Mouse (Mus musculus): ENCODE measurements around the gene Cacng7. TPM values are rescaled to one million over a fixed set of nuclear protein-coding genes. Genes with fewer than 3 reads are reported as not detected.

Cacng7 gene
- polyA plus RNA-seq, 1 experiment from 2014 or later = 0.49 TPM

- Histone ChIP-seq H3K4me2 (peak overlapping the region; percentile 58), H3K36me3 (peaks cover 31% of the 10 kb centered on the region), H3K4me3 (peak overlapping the region; percentile 55), H3K27me3 (no peaks in the 10 kb centered on the region), H3K27ac (peak overlapping the region; percentile 89), H3K9me3 (no peaks in the 10 kb centered on the region), H3K9ac (peak overlapping the region; percentile 39), H3K4me1 (peaks cover 47% of the 10 kb centered on the region)
- peak; percentile 90 for ATAC-seq (ENCODE audit: borderline replicate concordance, extremely low read depth, low FRiP score, low TSS enrichment)
- WGBS = under 1% methylated on average over 13 of the region's 14 CpGs
These were observed 40.0 kb upstream of the Cacng7 start for GRCm38 (mm10) chr7:3292791-3293190.

- peaks cover 37% of the 10 kb centered on the region for H3K4me1 ChIP-seq
These were observed 38.0 kb upstream of the Cacng7 start for GRCm38 (mm10) chr7:3294794-3295193.

DNA sequence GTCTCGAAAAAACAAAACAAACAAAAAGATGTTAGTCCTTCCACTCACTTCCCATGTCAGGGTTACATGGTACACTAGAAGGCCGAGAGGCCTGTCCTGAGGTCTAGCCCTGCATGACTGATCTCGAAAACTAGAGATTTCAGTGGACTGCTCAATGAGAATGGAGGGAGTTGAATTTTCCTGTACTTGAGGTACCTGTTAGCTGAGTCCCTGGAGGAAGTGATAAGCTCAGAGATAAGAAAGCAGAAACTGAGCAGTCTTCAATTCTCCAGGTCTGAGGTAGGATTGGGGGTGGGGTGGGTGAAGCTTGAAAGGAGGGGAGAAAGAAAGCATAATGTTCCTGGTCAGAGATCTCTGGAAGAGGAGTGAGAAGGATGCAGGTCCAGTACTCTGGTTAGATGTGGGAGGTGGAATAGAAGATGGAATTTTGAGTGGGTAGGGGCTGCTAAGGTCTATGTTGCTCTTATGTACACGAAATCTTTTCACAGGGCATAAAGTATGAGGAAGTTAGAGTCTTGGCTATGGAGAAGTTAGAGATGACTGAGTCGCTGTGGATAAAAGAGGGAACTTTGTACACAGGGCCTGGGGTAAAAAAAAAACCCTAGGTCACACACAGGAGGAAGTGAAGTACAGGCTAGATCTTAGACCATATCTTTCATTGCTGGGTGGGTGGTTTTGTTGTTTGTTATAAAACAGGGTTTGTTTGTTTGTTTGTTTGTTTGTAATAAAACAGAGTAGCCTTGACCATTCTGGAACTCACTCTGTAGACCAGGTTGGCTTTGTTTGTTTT, 37.2 kb upstream of the Cacng7 start:
- Histone ChIP-seq H3K36me3 (peaks cover 52% of the 10 kb centered on the region), H3K9ac (no peak overlapping the region), H3K4me3 (no peak overlapping the region), H3K4me2 (no peak overlapping the region), H3K27me3 (no peaks in the 10 kb centered on the region), H3K9me3 (no peaks in the 10 kb centered on the region), H3K27ac (0 out of 2 replicates have a peak overlapping the region, but pooled peaks have one; percentile 10), H3K4me1 (peaks cover 34% of the 10 kb centered on the region)
- WGBS = 75% methylated on average over 5 of the region's 5 CpGs
- no peak for ATAC-seq (ENCODE audit: borderline replicate concordance, extremely low read depth, low FRiP score, low TSS enrichment)

More at GRCm38 (mm10) chr7:3294794-3295193, 38.0 kb upstream of the Cacng7 start:
- H3K27ac ChIP-seq = no peak overlapping the region
- H3K9ac ChIP-seq = no peak overlapping the region
- ATAC-seq (ENCODE audit: borderline replicate concordance, extremely low read depth, low FRiP score, low TSS enrichment) = no peak
- 90% methylated on average over 1 of the region's 1 CpGs for WGBS
- H3K4me3 ChIP-seq = no peak overlapping the region
- H3K4me2 ChIP-seq = no peak overlapping the region
- H3K36me3 ChIP-seq = peaks cover 48% of the 10 kb centered on the region
- H3K27me3 ChIP-seq = no peaks in the 10 kb centered on the region
- no peaks in the 10 kb centered on the region for H3K9me3 ChIP-seq

GRCm38 (mm10) chr7:3296711-3297110, 36.0 kb upstream of the Cacng7 start:
- no peak for ATAC-seq (ENCODE audit: borderline replicate concordance, extremely low read depth, low FRiP score, low TSS enrichment)
- Histone ChIP-seq H3K9me3 (no peaks in the 10 kb centered on the region), H3K36me3 (peaks cover 52% of the 10 kb centered on the region), H3K4me1 (peaks cover 36% of the 10 kb centered on the region), H3K27me3 (no peaks in the 10 kb centered on the region), H3K9ac (no peak overlapping the region), H3K27ac (no peak overlapping the region), H3K4me3 (no peak overlapping the region), H3K4me2 (no peak overlapping the region)
- WGBS = 92% methylated on average over 16 of the region's 16 CpGs

DNA sequence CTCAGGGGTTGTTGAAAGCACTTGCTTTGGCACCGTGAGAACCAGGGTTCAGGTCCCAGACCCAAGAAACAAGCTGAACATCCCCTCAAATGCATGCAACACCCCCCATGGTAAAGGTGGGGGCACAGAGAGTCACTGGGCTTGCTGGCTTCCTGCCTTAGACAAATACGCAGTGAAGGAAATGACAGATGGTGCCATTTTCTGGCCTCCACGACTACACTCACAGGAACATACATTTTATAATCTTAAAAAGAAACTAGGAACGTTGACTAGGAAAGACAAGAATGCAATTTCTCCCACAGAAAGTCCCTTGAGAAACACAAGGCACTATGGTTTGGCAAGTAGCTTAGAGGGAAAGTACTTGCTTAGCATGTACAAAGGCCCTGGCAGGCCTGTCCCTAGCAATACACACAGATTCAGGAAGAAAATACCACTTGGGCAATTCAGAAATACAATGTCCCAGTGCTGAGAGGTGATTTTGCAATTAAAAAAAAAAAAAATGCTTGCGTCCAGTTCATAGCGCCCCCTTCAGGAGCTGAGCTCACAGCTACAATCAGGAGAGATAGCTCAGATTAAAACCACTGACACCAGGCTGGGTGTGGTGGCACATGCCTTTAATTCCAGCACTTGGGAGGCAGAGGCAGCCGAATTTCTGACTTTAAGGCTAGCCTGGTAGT, 32.7 kb upstream of the Cacng7 start:
- ATAC-seq (ENCODE audit: borderline replicate concordance, extremely low read depth, low FRiP score, low TSS enrichment) = no peak
- H3K4me2 ChIP-seq = no peak overlapping the region
- H3K4me1 ChIP-seq = peaks cover 50% of the 10 kb centered on the region
- H3K36me3 ChIP-seq = peaks cover 43% of the 10 kb centered on the region
- 47% methylated on average over 7 of the region's 7 CpGs for WGBS
- H3K27ac ChIP-seq = no peak overlapping the region
- H3K4me3 ChIP-seq = no peak overlapping the region
- no peak overlapping the region for H3K9ac ChIP-seq
- peaks cover 23% of the 10 kb centered on the region for H3K27me3 ChIP-seq
- H3K9me3 ChIP-seq = no peaks in the 10 kb centered on the region

GRCm38 (mm10) chr7:3300891-3301627, 31.7 kb upstream of the Cacng7 start:
- no peak overlapping the region for H3K4me2 ChIP-seq
- peaks cover 35% of the 10 kb centered on the region for H3K36me3 ChIP-seq
- H3K4me3 ChIP-seq = no peak overlapping the region
- H3K27me3 ChIP-seq = peaks cover 33% of the 10 kb centered on the region
- no peak overlapping the region for H3K27ac ChIP-seq
- no peak for ATAC-seq (ENCODE audit: borderline replicate concordance, extremely low read depth, low FRiP score, low TSS enrichment)
- H3K9me3 ChIP-seq = no peaks in the 10 kb centered on the region
- peaks cover 46% of the 10 kb centered on the region for H3K4me1 ChIP-seq
- H3K9ac ChIP-seq = no peak overlapping the region
- 53% methylated on average over 8 of the region's 8 CpGs for WGBS

DNA sequence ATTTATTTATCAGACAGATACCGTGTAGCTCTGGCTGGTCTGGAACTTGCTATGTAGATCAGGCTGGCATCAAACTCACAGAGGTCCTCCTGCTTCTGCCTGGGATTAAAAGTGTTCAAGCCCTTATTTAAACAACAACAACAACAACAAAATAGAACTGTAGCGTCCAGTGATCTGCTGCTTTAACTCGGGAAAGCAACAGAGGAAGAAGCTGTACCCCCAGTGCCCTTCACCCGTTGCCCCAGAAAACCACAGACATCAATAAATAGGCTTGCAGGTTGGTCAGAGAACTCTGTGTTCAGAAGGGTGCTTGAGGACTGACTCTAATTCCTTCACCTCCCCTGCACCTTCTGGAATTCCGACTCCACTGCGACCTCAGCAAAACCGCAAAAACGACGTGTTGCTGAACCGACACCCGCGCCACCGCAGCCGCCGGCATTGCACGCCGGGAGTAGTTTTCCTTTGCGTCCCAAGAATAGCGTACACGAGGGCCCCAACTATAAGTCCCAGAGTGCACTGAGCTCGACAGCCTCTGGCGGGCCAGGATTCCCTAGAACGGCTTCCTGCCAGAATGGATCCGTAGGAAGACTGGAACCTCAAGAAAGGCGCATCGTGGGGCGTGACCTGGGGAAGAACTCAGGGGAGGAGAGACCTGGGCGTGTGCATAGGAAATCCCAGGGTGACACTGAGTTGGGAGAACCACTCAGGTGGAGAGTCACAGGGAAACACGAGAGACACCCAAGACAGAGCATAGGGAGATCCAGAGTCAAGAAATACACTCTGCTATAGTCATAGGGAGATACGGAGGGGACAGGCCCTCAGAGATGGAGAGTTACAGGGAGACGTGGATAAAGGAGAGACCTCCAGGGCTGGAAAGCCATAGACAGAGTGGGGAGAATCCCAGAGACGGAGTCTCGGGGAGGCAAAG, 30.9 kb upstream of the Cacng7 start:
- Histone ChIP-seq H3K36me3 (peaks cover 30% of the 10 kb centered on the region), H3K9me3 (no peaks in the 10 kb centered on the region), H3K27me3 (peaks cover 37% of the 10 kb centered on the region), H3K4me3 (peak overlapping the region; percentile 31), H3K4me2 (peak overlapping the region; percentile 66), H3K27ac (no peak overlapping the region), H3K4me1 (peaks cover 43% of the 10 kb centered on the region), H3K9ac (0 out of 2 replicates have a peak overlapping the region, but pooled peaks have one; percentile 19)
- peak; percentile 33; the same call in 1 of the 2 replicates for ATAC-seq (ENCODE audit: borderline replicate concordance, extremely low read depth, low FRiP score, low TSS enrichment)
- WGBS = 6% methylated on average over 33 of the region's 33 CpGs

DNA sequence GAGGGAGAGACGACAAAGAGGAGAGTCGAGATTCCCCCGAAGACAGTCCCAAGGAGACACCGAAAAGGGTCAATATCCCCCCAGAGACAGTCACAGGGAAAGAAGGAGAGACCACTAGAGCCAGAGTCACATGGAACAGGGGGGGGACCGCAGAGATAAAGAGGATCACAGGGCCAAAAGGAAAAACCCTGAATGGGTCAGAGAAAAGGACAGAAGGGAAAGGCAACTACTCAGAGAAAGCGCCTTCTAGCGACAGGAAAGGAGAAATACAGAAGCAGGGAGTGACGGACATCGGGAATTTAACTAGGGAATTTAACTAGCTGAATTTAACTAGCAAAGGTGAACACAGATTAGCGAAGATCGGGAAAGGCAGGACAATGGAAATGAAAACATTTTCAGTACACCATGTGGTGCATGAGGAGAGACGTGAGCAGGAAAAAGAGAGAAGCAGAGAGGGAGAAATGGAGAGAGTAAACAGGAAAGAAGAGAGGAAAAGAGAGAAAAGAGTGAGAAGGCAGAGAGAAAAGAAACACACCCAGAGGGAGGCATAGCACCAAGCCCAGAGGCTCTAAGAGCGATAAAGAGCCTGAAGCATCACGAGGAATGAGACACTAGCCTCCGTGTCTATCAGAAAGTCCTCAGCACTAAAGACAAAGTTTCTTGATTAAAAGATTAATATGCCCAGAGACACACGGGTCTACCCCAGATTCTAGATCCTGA, 30.0 kb upstream of the Cacng7 start:
- H3K9ac ChIP-seq = 0 out of 2 replicates have a peak overlapping the region, but pooled peaks have one; percentile 19
- H3K27ac ChIP-seq = no peak overlapping the region

DNA sequence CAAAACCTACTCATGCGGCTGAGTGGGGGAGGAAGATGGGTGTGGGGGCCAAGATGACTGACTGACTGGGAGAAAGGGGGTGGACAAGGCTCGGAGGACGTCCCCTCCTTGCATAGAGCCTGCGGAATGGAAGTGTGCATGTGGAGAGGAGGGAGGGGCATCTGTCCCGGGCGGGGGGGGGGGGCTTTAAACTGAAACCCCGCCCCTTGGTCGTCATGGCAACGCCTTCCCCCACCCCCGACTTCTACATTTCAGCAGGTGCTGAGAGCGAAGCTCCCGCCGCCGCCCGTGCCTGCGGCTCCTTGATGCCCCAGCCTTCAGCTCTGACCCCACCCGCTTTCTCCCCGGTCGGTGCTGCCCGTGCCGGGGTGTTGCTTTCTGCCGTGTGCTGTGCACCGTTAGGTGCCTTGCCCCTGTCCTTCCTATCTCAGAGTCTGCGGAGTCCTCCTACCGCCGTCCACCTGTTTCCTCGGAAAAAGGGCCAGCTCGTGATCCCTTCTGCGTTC, 29.4 kb upstream of the Cacng7 start:
- ATAC-seq (ENCODE audit: borderline replicate concordance, extremely low read depth, low FRiP score, low TSS enrichment) = peak; percentile 54
- Histone ChIP-seq H3K4me2 (peak overlapping the region; percentile 66), H3K27me3 (peaks cover 37% of the 10 kb centered on the region), H3K9ac (no peak overlapping the region), H3K4me3 (peak overlapping the region; percentile 31), H3K27ac (no peak overlapping the region), H3K4me1 (peaks cover 37% of the 10 kb centered on the region), H3K36me3 (peaks cover 18% of the 10 kb centered on the region), H3K9me3 (no peaks in the 10 kb centered on the region)
- under 1% methylated on average over 21 of the region's 29 CpGs for WGBS

More for the DNA sequence above, 30.0 kb upstream of the Cacng7 start:
- peak overlapping the region; percentile 31 for H3K4me3 ChIP-seq
- peaks cover 37% of the 10 kb centered on the region for H3K27me3 ChIP-seq
- WGBS = 6% methylated on average over 16 of the region's 16 CpGs
- H3K9me3 ChIP-seq = no peaks in the 10 kb centered on the region
- peaks cover 37% of the 10 kb centered on the region for H3K4me1 ChIP-seq
- peak overlapping the region; percentile 66 for H3K4me2 ChIP-seq
- peak; percentile 21; the same call in 1 of the 2 replicates for ATAC-seq (ENCODE audit: borderline replicate concordance, extremely low read depth, low FRiP score, low TSS enrichment)
- peaks cover 22% of the 10 kb centered on the region for H3K36me3 ChIP-seq

- no peak overlapping the region for H3K9ac ChIP-seq
- H3K9me3 ChIP-seq = no peaks in the 10 kb centered on the region
- no peak overlapping the region for H3K27ac ChIP-seq
- H3K4me3 ChIP-seq = peak overlapping the region; percentile 31
- 3% methylated on average over 12 of the region's 12 CpGs for WGBS
- no peak for ATAC-seq (ENCODE audit: borderline replicate concordance, extremely low read depth, low FRiP score, low TSS enrichment)
- H3K27me3 ChIP-seq = peaks cover 37% of the 10 kb centered on the region
- peak overlapping the region; percentile 66 for H3K4me2 ChIP-seq
- H3K4me1 ChIP-seq = peaks cover 37% of the 10 kb centered on the region
- H3K36me3 ChIP-seq = peaks cover 14% of the 10 kb centered on the region
These were observed 29.0 kb upstream of the Cacng7 start for GRCm38 (mm10) chr7:3303789-3304188.
